Mouse (Mus musculus) neural tube, embryonic 15.5 days (tissue): Measurements from ENCODE around the gene Hmgb2. TPM values are rescaled to one million over a fixed set of nuclear protein-coding genes. Genes with fewer than 3 reads are reported as not detected.
"Not testable (repeated sequence)": the region's sequence is repeated elsewhere in the genome, so short reads cannot be mapped to it uniquely, and the experiment has no call there.

Experiments used
- ATAC-seq: fragments of 200-750 bp; cut with Nextera tagmentation; 2 replicates; pipeline ENCODE4 v1.8.0; 2017; ENCODE audit warnings: mild to moderate bottlenecking, moderate TSS enrichment, moderate library complexity; ENCODE audit not compliant: low FRiP score
- H3K27ac ChIP-seq: fragments of 300-500 bp; sonication (generic); replicated peaks from 2 replicates; pipeline ENCODE4 v1.5.1; 2015; ENCODE audit warnings: mild to moderate bottlenecking, inconsistent platforms
- H3K27me3 ChIP-seq: fragments of 300-500 bp; sonication (generic); replicated peaks from 2 replicates; pipeline ENCODE4 v1.6.1; 2015; ENCODE audit warnings: inconsistent platforms
- H3K36me3 ChIP-seq: fragments of 300-500 bp; sonication (generic); 2 replicates; pipeline ENCODE4 v1.6.1; 2015; ENCODE audit warnings: inconsistent platforms
- H3K4me1 ChIP-seq: fragments of 300-500 bp; sonication (generic); 2 replicates; pipeline ENCODE4 v1.6.1; 2015; ENCODE audit warnings: inconsistent platforms
- H3K4me2 ChIP-seq: fragments of 300-500 bp; sonication (generic); 2 replicates; pipeline ENCODE4 v1.6.1; 2015; ENCODE audit warnings: inconsistent platforms, mild to moderate bottlenecking, moderate library complexity
- H3K4me3 ChIP-seq: fragments of 300-500 bp; sonication (generic); replicated peaks from 2 replicates; pipeline ENCODE4 v1.5.1; 2015; ENCODE audit warnings: mild to moderate bottlenecking, inconsistent platforms
- H3K9ac ChIP-seq: fragments of 300-500 bp; sonication (generic); replicated peaks from 2 replicates; pipeline ENCODE4 v1.6.1; 2015; ENCODE audit warnings: mild to moderate bottlenecking, inconsistent platforms
- H3K9me3 ChIP-seq: fragments of 300-500 bp; sonication (generic); replicated peaks from 2 replicates; pipeline ENCODE4 v1.6.1; 2016; ENCODE audit warnings: inconsistent platforms
- WGBS: fragments of 180-500 bp; shearing (Covaris S2); methylation state at CpG from one replicate; pipeline ENCODE4 v1.1.7; 2015; ENCODE audit warnings: mixed read lengths; 5-methylcytosine and 5-hydroxymethylcytosine counted together
- polyA plus RNA-seq: library from polyadenylated mRNA; unstranded; fragments of >200 nt; fragmentation: Nextera tagmentation; extraction: Ambion mirVana; gene quantifications from 2 replicates; pipeline ENCODE4 v1.2.1, GENCODE M21; 2015

Gene Hmgb2
- polyA plus RNA-seq, 1 experiment from 2014 or later = 41.8 TPM

DNA sequence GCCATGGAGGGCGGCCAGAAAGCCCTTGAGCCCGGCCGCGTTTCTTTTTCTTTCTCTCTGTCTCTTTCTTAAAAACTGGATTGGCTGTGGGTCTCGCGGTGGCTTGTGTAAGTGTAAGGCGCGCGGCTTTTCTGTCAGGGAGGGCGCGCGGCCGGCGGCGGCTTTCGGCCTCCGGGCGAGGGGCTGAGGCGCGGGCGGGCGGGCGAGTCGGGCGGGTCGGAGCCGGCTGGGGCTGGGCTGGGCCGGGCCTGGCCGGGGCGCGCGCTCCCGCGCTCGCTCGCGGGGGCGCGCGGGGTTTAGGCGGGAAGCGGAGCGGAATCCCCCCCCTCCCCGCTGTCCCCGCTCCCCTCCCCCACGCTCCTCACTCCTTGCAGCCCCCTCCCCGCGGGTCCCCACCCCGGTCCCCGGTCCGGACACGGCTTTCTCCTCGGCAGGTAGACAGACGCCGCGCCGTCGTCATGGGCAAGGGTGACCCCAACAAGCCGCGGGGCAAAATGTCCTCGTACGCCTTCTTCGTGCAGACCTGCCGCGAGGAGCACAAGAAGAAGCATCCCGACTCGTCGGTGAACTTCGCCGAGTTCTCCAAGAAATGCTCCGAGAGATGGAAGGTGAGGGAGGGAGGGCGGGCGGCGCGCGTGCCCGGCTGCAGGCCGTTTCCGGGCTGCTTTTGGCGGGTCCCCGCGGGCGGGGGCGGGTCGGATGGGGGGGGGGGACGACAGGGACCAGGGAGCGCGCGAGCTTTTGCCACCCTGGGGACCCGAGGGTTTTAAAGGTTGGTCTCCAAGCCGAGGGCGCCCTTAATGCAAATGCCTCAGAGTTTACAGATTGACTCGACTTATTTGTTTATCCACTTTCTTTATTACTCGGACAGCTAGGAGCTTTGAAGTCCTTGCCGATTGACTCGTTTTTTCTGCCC is 692 bp downstream of the Hmgb2 start:
- Histone ChIP-seq H3K9ac (peak overlapping the region; percentile 86), H3K4me2 (peak overlapping the region; percentile 99), H3K27ac (peak overlapping the region; percentile 98), H3K36me3 (no peaks in the 10 kb centered on the region), H3K27me3 (0 out of 2 replicates have a peak, but pooled peaks cover 3% of the 10 kb centered on the region), H3K4me1 (peaks cover 10% of the 10 kb centered on the region), H3K9me3 (no peaks in the 10 kb centered on the region), H3K4me3 (peak overlapping the region; percentile 82)
- 0% methylated on average over 58 of the region's 96 CpGs for WGBS
- ATAC-seq = peak; percentile 65

DNA sequence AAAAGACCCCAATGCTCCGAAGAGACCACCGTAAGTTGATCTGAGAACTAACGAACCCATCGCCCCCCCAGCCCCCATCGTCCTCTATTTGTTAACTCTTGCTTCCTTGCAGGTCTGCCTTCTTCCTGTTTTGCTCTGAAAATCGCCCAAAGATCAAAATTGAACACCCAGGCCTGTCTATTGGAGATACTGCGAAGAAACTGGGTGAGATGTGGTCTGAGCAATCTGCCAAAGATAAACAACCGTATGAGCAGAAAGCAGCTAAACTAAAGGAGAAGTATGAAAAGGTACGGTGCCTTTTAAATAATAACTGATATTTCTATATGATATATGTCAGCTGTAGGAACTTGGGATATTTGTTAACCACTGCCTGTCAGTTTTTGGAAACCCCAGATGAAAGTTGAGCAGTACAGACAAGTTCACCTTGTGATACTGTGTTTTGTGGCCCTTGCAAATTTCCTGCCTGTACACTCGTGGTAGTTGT is 1.5 kb downstream of the Hmgb2 start:
- Histone ChIP-seq H3K4me2 (peak overlapping the region; percentile 99), H3K4me3 (peak overlapping the region; percentile 82), H3K4me1 (peaks cover 10% of the 10 kb centered on the region), H3K9ac (peak overlapping the region; percentile 86)
- ATAC-seq, H3K27ac ChIP-seq, H3K36me3 ChIP-seq, H3K27me3 ChIP-seq, H3K9me3 ChIP-seq: not testable (repeated sequence)
- WGBS = 28% methylated on average over 10 of the region's 10 CpGs

GRCm38 (mm10) chr8:57516685-57517084 is 5.0 kb downstream of the Hmgb2 start:
- not testable (repeated sequence) for H3K27ac ChIP-seq, H3K36me3 ChIP-seq, H3K27me3 ChIP-seq, H3K4me3 ChIP-seq, H3K4me2 ChIP-seq, H3K9me3 ChIP-seq, H3K4me1 ChIP-seq, ATAC-seq, H3K9ac ChIP-seq
- 92% methylated on average over 4 of the region's 5 CpGs for WGBS

DNA sequence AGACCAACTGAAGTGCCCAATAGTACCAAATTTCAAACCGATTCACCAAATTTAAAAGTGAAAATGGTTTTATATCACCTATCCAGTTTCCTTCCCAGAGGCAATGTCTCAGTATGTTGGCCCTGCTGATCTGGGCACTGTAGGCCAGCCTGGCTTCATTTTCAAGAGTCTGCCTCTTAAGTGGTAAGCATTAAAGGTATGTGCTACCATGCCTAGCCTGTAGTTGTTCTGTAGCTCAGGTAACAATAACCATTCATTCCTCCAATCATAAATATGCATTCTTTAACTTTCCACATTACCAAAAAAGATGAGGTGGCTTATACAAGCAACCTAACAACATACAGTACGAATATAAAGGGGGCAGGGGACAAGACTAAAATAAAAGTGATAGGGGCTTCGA is 6.0 kb downstream of the Hmgb2 start:
- H3K27me3 ChIP-seq = no peaks in the 10 kb centered on the region
- H3K36me3 ChIP-seq = no peaks in the 10 kb centered on the region
- no peak overlapping the region for H3K4me3 ChIP-seq
- no peak overlapping the region for H3K9ac ChIP-seq
- 0 out of 2 replicates have a peak, but pooled peaks cover 2% of the 10 kb centered on the region for H3K4me1 ChIP-seq
- no peak for ATAC-seq
- no peaks in the 10 kb centered on the region for H3K9me3 ChIP-seq
- WGBS = 90% methylated on average over 3 of the region's 3 CpGs
- no peak overlapping the region for H3K4me2 ChIP-seq
- no peak overlapping the region for H3K27ac ChIP-seq

DNA sequence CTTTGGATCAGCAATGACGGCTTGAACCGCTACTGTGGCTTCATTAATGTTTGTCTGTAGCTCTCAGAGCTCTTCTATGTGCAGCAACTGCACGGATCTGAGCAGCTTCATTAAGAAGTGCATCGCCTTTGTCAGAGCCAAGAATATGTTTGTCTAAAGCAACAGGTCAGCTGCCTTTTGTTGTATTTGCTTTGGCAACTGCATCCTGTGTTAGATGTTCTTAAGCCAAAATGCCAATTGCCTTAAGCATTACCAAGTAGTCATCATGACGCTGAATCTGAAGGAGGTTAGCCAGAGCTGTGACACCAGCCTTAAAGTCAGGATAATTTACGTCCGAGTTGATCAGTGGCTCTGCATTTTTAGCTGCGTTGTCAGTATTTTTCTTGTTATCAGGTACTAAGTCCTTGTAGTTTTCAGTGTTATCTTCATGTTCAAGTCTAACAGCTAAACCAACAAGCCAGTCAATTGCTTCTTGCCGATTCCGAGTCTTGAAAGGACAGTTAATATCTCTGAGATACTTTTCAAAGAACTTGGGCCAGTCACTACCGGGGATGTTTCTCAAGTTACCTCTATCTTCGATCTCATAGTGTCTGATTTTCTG is 8.6 kb downstream of the Hmgb2 start:
- H3K27me3 ChIP-seq = no peaks in the 10 kb centered on the region
- no peak for ATAC-seq
- no peaks in the 10 kb centered on the region for H3K36me3 ChIP-seq
- H3K4me1 ChIP-seq = no peaks in the 10 kb centered on the region
- H3K9me3 ChIP-seq = no peaks in the 10 kb centered on the region
- no peak overlapping the region for H3K9ac ChIP-seq
- 85% methylated on average over 12 of the region's 12 CpGs for WGBS
- H3K4me2 ChIP-seq = no peak overlapping the region
- no peak overlapping the region for H3K27ac ChIP-seq
- H3K4me3 ChIP-seq = no peak overlapping the region

GRCm38 (mm10) chr8:57528036-57528435 is 16.3 kb downstream of the Hmgb2 start:
- ATAC-seq = no peak

DNA sequence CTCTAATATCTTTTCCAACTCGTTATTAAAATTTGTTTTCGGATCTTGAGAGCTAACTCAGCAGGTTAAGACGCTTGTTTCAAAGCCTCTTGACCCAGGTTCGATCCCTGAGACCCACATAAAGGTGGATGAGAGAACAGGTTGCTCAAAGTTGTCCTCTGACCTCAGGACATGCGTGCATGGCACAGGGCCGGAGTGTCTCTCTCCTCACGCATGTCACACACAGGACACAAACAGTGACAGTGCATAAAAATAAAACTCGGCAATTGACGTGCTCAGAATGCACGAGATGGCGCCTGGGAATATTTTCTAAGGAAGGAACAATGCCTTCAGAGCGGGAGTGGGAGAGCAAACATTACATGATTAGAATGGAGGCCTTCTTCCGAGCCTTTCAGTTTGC is 18.5 kb downstream of the Hmgb2 start:
- no peak overlapping the region for H3K4me2 ChIP-seq
- H3K27ac ChIP-seq = no peak overlapping the region
- H3K36me3 ChIP-seq = peaks cover 7% of the 10 kb centered on the region
- H3K9me3 ChIP-seq = no peaks in the 10 kb centered on the region
- no peaks in the 10 kb centered on the region for H3K4me1 ChIP-seq
- H3K4me3 ChIP-seq = no peak overlapping the region
- 0 out of 2 replicates have a peak, but pooled peaks have one; percentile 19 for ATAC-seq
- no peak overlapping the region for H3K9ac ChIP-seq
- WGBS = 93% methylated on average over 13 of the region's 13 CpGs
- H3K27me3 ChIP-seq = no peaks in the 10 kb centered on the region

More at GRCm38 (mm10) chr8:57528036-57528435, 16.3 kb downstream of the Hmgb2 start:
- Histone ChIP-seq H3K27ac (no peak overlapping the region), H3K4me2 (no peak overlapping the region), H3K27me3 (no peaks in the 10 kb centered on the region), H3K4me3 (no peak overlapping the region), H3K9ac (no peak overlapping the region), H3K36me3 (no peaks in the 10 kb centered on the region), H3K9me3 (no peaks in the 10 kb centered on the region), H3K4me1 (no peaks in the 10 kb centered on the region)
- WGBS = 97% methylated on average over 1 of the region's 1 CpGs

DNA sequence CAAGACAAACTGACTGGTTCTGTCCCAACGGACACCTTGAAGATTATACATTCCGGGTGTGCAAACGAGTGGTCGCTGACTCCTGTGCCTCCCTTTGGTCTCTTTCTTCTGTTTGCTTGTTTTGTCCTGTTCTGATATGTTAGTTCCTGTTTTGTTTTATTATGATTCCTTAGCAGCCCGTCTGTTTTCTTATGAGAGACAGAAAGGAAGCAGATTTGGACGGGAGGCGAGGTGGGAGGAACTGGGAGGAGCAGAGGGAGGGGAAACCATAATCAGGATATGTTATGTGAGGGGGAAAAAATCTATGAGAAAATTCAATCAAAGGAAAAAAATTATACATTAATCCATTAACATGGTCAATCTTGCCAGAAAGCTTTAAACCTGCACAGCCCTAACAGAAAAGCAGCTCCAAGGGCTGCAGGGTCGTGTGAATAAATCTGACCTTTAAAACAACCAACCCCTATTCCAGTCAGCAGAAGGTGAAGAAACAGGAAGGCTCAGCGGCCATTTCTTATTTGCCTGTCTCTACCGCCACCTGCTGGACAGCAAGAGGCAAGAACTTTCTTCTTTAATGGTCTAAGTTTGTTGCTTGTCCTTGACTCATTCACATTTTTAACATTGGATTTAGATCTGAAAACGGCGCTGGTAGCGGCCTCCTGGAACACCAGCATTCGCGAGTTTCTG is 19.1 kb downstream of the Hmgb2 start:
- H3K4me2 ChIP-seq = 0 out of 2 replicates have a peak overlapping the region, but pooled peaks have one; percentile 4
- WGBS = 35% methylated on average over 15 of the region's 15 CpGs
- peak; percentile 61 for ATAC-seq

GRCm38 (mm10) chr8:57532223-57532622 is 20.5 kb downstream of the Hmgb2 start:
- no peaks in the 10 kb centered on the region for H3K4me1 ChIP-seq

More for the DNA sequence above, 19.1 kb downstream of the Hmgb2 start:
- Histone ChIP-seq H3K4me3 (no peak overlapping the region), H3K27me3 (no peaks in the 10 kb centered on the region), H3K4me1 (no peaks in the 10 kb centered on the region), H3K27ac (no peak overlapping the region), H3K9me3 (no peaks in the 10 kb centered on the region), H3K9ac (no peak overlapping the region), H3K36me3 (peaks cover 13% of the 10 kb centered on the region)

DNA sequence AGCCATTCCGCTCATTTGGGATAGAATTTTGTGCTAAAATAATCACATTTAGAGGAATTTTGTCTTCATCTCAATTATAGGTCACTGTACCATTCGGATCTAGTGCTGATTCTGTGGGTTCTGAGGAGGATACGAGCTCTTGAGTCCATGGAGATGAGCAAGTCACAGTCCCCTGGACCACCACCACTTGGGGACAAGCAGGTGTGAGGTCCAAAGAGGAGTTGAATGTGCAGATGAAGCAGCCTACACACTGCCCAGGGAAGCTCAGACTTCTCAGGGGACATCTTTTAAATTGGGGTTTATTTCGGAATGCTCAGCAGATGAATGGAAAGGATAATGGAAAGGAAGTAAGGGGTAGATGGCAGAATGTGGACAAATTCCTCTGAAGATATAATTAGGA is 21.4 kb downstream of the Hmgb2 start:
- no peak overlapping the region for H3K27ac ChIP-seq
- ATAC-seq = no peak
- WGBS = 93% methylated on average over 4 of the region's 4 CpGs
- no peaks in the 10 kb centered on the region for H3K9me3 ChIP-seq
- no peak overlapping the region for H3K4me2 ChIP-seq
- H3K4me3 ChIP-seq = no peak overlapping the region
- no peaks in the 10 kb centered on the region for H3K4me1 ChIP-seq
- peaks cover 19% of the 10 kb centered on the region for H3K36me3 ChIP-seq
- H3K9ac ChIP-seq = no peak overlapping the region
- H3K27me3 ChIP-seq = no peaks in the 10 kb centered on the region

More at GRCm38 (mm10) chr8:57532223-57532622, 20.5 kb downstream of the Hmgb2 start:
- Histone ChIP-seq H3K9ac (no peak overlapping the region), H3K4me2 (no peak overlapping the region), H3K4me3 (no peak overlapping the region), H3K36me3 (peaks cover 19% of the 10 kb centered on the region), H3K27ac (no peak overlapping the region), H3K27me3 (no peaks in the 10 kb centered on the region), H3K9me3 (no peaks in the 10 kb centered on the region)
- 57% methylated on average over 2 of the region's 2 CpGs for WGBS
- ATAC-seq = 0 out of 2 replicates have a peak, but pooled peaks have one; percentile 46

GRCm38 (mm10) chr8:57534495-57534894 is 22.8 kb downstream of the Hmgb2 start:
- ATAC-seq = no peak
- Histone ChIP-seq H3K27me3 (no peaks in the 10 kb centered on the region), H3K4me1 (no peaks in the 10 kb centered on the region), H3K4me3 (no peak overlapping the region), H3K9me3 (no peaks in the 10 kb centered on the region), H3K27ac (no peak overlapping the region), H3K9ac (no peak overlapping the region), H3K4me2 (no peak overlapping the region), H3K36me3 (peaks cover 19% of the 10 kb centered on the region)
- 91% methylated on average over 4 of the region's 4 CpGs for WGBS
